Mouse (Mus musculus) 3134 (cell line): Measurements from ENCODE around the gene Gm10772.
"Not testable (repeated sequence)": the region's sequence is repeated elsewhere in the genome, so short reads cannot be mapped to it uniquely, and the experiment has no call there.

ENCODE experiments used
- DNase-seq: peaks from one replicate; pipeline ENCODE4 v3.0.0-alpha.2; 2011; ENCODE audit warnings: low spot score; ENCODE audit not compliant: insufficient read length; ENCODE audit errors: extremely low read depth

Gm10772 gene

DNA sequence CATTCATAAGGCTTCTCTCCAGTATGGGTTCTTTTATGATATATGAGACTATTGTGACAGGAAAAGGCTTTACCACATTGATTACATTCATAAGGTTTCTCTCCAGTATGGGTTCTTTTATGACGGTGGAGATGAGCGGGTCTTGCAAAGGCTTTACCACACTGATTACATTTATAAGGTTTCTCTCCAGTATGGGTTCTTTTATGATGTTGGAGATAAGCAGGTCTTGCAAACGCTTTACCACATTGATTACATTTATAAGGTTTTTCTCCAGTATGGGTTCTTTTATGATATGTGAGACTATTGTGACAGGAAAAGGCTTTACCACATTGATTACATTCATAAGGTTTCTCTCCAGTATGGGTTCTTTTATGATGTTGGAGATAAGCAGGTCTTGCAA lies at the start of gene Gm10772:
Gene Gm10772, minus strand, starts transcription at position 101 of the 400 bp plus-strand sequence.
- DNase-seq = not testable (repeated sequence)

DNA sequence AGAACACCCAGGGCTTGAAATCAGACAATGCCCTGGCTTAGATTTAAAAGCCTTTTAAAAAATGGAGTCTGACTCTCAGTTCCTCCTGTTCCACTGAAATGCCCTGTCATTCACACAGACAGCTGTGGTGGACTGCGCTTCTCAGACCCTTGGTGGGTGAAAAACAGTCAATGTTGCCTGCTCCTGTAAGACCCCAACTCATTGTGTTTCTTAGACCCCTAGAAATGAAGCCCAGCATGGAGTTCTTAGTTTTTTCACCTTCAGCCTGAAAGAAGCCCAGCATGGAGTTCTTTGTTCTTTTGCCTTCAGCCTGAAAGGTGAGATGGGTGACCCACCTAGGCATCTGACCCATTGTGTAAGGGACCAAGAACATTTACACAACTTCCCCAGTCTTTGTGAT lies 36.5 kb upstream of the Gm10772 start:
- DNase-seq = not testable (repeated sequence)

DNA sequence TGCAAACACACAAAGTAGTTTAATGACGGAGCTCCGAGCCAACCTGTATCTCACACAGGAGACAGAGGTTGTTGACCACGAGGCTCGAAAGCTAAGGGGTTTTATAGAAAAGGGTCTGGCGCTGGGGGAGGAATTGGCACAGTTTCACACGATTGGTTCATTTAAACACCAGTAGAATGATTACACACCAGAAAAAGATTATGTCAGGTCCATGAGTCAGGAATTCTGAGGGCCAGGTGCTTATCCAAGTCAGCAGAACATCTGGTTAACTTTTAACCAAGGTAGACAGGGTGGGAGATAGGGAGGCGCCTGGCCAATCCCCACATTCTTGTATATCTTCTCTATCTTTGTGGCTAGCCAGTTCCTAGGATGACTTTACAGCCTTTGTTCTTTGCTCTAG lies 35.8 kb upstream of the Gm10772 start:
- not testable (repeated sequence) for DNase-seq

DNA sequence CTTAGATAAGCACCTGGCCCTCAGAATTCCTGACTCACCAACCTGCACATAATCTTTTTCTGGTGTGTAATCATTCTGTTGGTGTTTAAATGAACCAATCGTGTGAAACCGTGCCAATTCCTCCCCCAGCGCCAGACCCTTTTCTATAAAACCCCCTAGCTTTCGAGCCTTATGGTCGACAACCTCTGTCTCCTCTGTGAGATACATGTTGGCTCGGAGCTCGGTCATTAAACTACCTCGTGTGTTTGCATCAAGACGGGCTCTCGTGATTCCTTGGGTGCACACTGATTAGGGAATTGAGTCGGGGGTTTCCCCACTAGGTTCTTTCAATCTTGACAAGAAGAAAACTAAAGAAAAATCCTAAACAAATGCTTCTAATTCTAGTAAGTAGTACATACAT lies 13.0 kb downstream of the Gm10772 start:
- no peak for DNase-seq

DNA sequence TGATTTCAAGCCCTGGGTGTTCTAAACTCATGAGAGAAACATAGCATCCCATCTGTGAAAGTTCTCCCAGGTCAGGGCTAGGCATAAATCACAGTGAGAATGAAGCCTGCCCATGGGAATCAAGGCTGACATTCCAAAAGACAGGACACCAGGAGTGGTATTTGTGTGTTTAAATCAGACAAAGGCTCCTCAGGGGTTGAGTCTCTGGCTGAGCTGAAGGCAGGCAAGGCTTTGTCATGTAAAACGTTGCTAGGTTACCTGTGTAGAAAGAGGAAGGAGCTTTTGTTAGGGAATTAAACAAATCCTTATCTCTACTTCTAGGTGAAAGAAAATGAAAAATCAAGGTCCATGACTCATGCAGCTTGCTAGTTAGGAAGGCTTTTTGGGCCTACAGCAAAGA lies 13.6 kb downstream of the Gm10772 start:
- DNase-seq = not testable (repeated sequence)

DNA sequence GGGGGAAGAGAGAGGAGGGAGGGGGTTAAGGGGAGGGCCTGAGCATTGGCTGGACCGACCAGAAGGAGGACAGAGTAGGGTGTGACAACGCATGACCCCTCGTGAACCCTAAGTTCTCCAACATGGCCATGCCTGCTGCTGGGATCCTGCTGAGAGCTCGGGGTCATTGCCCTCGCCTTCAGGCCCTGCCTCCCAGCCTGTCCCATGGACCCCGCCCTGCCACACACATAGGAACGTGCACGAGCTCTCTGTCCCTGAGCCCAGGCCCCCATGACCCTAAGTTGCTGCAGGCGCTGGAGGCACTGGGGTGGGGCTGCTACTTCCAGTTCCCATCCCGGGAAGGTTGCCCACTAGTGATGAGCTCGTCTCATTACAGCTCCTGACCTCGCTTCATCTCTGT lies 48.2 kb downstream of the Gm10772 start:
- not testable (repeated sequence) for DNase-seq
